Mouse (Mus musculus) kidney, embryonic 14.5 days (tissue): Measurements from ENCODE around the gene Fzr1. TPM values are rescaled to one million over a fixed set of nuclear protein-coding genes. Genes with fewer than 3 reads are reported as not detected.

Experiments used
- ATAC-seq: fragments of 200-750 bp; cut with Nextera tagmentation; 2 replicates; pipeline ENCODE4 v1.8.0; 2017; ENCODE audit warnings: moderate number of reproducible peaks, mild to moderate bottlenecking, moderate TSS enrichment, moderate library complexity; ENCODE audit not compliant: low FRiP score, low TSS enrichment
- H3K27ac ChIP-seq: fragments of 300-500 bp; sonication (generic); 2 replicates; pipeline ENCODE4 v1.5.1; 2014; ENCODE audit warnings: low read depth, mild to moderate bottlenecking, low read length, moderate library complexity, mixed read lengths
- H3K27me3 ChIP-seq: fragments of 300-500 bp; sonication (generic); 2 replicates; pipeline ENCODE4 v1.6.1; 2014; ENCODE audit warnings: mild to moderate bottlenecking, low read length; ENCODE audit not compliant: control insufficient read depth, insufficient read depth
- H3K36me3 ChIP-seq: fragments of 300-500 bp; sonication (generic); 2 replicates; pipeline ENCODE4 v1.6.1; 2014; ENCODE audit warnings: low read length, mixed read lengths; ENCODE audit not compliant: control insufficient read depth, insufficient read depth
- H3K4me1 ChIP-seq: fragments of 300-500 bp; sonication (generic); 2 replicates; pipeline ENCODE4 v1.6.1; 2014; ENCODE audit warnings: low read length, mixed read lengths; ENCODE audit not compliant: control insufficient read depth, insufficient read depth
- H3K4me2 ChIP-seq: fragments of 300-500 bp; sonication (generic); replicated peaks from 2 replicates; pipeline ENCODE4 v1.6.1; 2014; ENCODE audit warnings: low read depth, mild to moderate bottlenecking, low read length
- H3K4me3 ChIP-seq: fragments of 300-500 bp; sonication (generic); 2 replicates; pipeline ENCODE4 v1.5.1; 2014; ENCODE audit warnings: mild to moderate bottlenecking, low read length
- H3K9ac ChIP-seq: fragments of 300-500 bp; sonication (generic); 2 replicates; pipeline ENCODE4 v1.6.1; 2014; ENCODE audit warnings: low read depth, mild to moderate bottlenecking, low read length, moderate library complexity
- H3K9me3 ChIP-seq: fragments of 300-500 bp; sonication (generic); 2 replicates; pipeline ENCODE4 v1.6.1; 2016; ENCODE audit warnings: low read length; ENCODE audit not compliant: control insufficient read depth
- WGBS: fragments of 180-500 bp; shearing (Covaris S2); extraction: QIAGEN DNeasy Blood & Tissue Kit; methylation state at CpG from one replicate; pipeline ENCODE4 v1.1.7; 2014; 5-methylcytosine and 5-hydroxymethylcytosine counted together
- polyA plus RNA-seq: library from polyadenylated mRNA; unstranded; fragments of >200 nt; fragmentation: Nextera tagmentation; extraction: Ambion mirVana; gene quantifications from 2 replicates; pipeline ENCODE4 v1.2.1, GENCODE M21; 2014

Fzr1 gene
- polyA plus RNA-seq, 1 experiment from 2014 or later = 108 TPM

DNA sequence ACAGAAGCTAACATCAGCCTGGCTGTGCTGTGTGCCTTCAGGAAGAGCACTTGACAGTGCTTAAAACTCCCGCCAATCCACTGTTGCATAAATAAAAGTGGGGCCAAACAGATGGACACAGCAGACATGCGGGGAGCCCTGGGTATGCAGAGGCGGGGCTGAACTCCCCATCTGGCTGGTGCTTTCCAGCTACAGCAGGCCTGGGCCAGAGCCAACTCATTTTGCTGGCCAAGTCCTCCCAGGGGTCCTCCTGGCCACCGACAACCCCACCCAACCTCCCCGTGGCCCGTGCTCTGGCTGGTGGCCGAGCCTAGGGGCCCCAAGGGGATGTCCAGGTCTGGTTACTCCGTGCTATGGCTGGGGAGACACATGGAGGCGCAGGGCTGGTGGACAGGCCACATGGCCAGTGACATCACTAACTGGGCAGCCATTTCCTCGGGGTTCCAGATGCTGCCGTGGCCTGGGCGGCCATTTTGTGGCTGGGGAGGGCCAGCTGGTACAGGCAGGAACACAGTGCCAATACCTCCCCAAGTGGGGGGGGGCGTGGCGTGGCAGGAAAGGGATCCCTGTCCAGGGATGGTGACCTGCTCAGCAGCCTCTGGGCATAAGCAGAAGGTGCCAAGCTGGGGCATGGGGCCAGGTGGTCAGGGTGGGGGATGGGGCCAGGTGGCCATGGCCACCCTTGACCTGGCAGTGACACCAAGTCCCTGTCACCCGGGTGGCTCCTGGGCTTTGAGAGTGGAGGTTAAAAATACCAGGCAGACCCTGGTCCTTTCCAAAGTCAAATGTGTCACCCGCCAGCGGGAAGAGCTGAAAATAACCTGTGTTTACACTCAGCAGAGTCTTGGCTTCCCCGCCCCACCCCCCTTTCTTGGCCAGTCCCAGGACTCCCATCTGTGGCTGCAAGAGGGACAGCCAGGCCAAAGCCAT lies 33.4 kb upstream of the Fzr1 start:
- WGBS = 63% methylated on average over 18 of the region's 18 CpGs
- Histone ChIP-seq H3K4me1 (peaks cover 96% of the 10 kb centered on the region), H3K9ac (no peak overlapping the region), H3K4me3 (no peak overlapping the region), H3K9me3 (no peaks in the 10 kb centered on the region), H3K27me3 (no peaks in the 10 kb centered on the region), H3K27ac (peak overlapping the region; percentile 65), H3K4me2 (no peak overlapping the region), H3K36me3 (peaks cover 10% of the 10 kb centered on the region; the same call in 1 of the 2 replicates)
- ATAC-seq = no peak

GRCm38 (mm10) chr10:81410981-81411380 lies 32.7 kb upstream of the Fzr1 start:
- no peak overlapping the region for H3K4me3 ChIP-seq
- WGBS = 55% methylated on average over 9 of the region's 9 CpGs
- H3K9me3 ChIP-seq = no peaks in the 10 kb centered on the region
- peaks cover 92% of the 10 kb centered on the region for H3K4me1 ChIP-seq
- H3K9ac ChIP-seq = no peak overlapping the region
- ATAC-seq = no peak
- no peak overlapping the region for H3K4me2 ChIP-seq
- H3K27ac ChIP-seq = peak overlapping the region; percentile 65
- no peaks in the 10 kb centered on the region for H3K27me3 ChIP-seq
- peaks cover 16% of the 10 kb centered on the region; the same call in 1 of the 2 replicates for H3K36me3 ChIP-seq

- H3K36me3 ChIP-seq = peaks cover 22% of the 10 kb centered on the region; the same call in 1 of the 2 replicates
- H3K4me1 ChIP-seq = peaks cover 86% of the 10 kb centered on the region
- no peaks in the 10 kb centered on the region for H3K27me3 ChIP-seq
- no peak for ATAC-seq
- 0 out of 2 replicates have a peak overlapping the region, but pooled peaks have one; percentile 24 for H3K4me2 ChIP-seq
- H3K9ac ChIP-seq = no peak overlapping the region
- H3K27ac ChIP-seq = peak overlapping the region; percentile 65; the same call in 1 of the 2 replicates
- WGBS = 58% methylated on average over 4 of the region's 4 CpGs
- no peak overlapping the region for H3K4me3 ChIP-seq
- H3K9me3 ChIP-seq = no peaks in the 10 kb centered on the region
Measured at GRCm38 (mm10) chr10:81410350-81410749, 32.0 kb upstream of the Fzr1 start.

- Histone ChIP-seq H3K4me3 (peak overlapping the region; percentile 9; the same call in 1 of the 2 replicates), H3K4me1 (peaks cover 76% of the 10 kb centered on the region), H3K36me3 (peaks cover 22% of the 10 kb centered on the region; the same call in 1 of the 2 replicates), H3K9ac (no peak overlapping the region), H3K27ac (peak overlapping the region; percentile 32; the same call in 1 of the 2 replicates), H3K27me3 (no peaks in the 10 kb centered on the region), H3K9me3 (no peaks in the 10 kb centered on the region), H3K4me2 (peak overlapping the region; percentile 24; the same call in 1 of the 2 replicates)
- peak; percentile 2; the same call in 1 of the 2 replicates for ATAC-seq
- WGBS = 25% methylated on average over 8 of the region's 8 CpGs
Measured at GRCm38 (mm10) chr10:81409330-81409729, 31.0 kb upstream of the Fzr1 start.

DNA sequence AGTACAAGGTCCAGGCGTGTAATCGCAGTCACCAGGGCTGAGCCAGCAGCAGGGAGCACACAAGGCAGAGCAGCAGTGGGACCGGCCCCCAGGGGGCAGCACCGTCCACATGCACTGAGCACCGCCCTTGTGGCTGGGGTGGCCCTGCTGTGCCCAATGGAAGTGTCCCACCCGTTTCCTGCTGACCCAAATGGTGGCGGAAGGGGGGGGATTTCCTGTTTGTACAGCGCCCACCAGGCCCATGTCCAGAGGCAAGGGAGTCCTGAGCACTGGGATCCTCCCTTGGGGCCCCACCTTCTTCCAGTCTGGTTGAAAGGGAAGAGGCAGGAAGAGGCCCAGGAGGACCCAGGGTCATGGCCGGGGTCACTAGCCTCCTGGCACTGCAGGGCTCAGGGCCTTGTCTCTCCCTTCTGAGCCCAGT lies 30.6 kb upstream of the Fzr1 start:
- H3K27ac ChIP-seq = peak overlapping the region; percentile 13; the same call in 1 of the 2 replicates
- H3K4me3 ChIP-seq = no peak overlapping the region
- no peaks in the 10 kb centered on the region for H3K27me3 ChIP-seq
- peaks cover 75% of the 10 kb centered on the region for H3K4me1 ChIP-seq
- H3K9ac ChIP-seq = no peak overlapping the region
- no peaks in the 10 kb centered on the region for H3K9me3 ChIP-seq
- H3K36me3 ChIP-seq = peaks cover 25% of the 10 kb centered on the region; the same call in 1 of the 2 replicates
- 15% methylated on average over 8 of the region's 9 CpGs for WGBS
- peak; percentile 58 for ATAC-seq
- no peak overlapping the region for H3K4me2 ChIP-seq

GRCm38 (mm10) chr10:81408424-81408729 lies 30.1 kb upstream of the Fzr1 start:
- H3K9me3 ChIP-seq = no peaks in the 10 kb centered on the region
- no peak for ATAC-seq
- peaks cover 30% of the 10 kb centered on the region; the same call in 1 of the 2 replicates for H3K36me3 ChIP-seq
- peak overlapping the region; percentile 19; the same call in 1 of the 2 replicates for H3K27ac ChIP-seq
- no peak overlapping the region for H3K4me2 ChIP-seq
- no peak overlapping the region for H3K9ac ChIP-seq
- H3K4me1 ChIP-seq = peaks cover 73% of the 10 kb centered on the region
- H3K27me3 ChIP-seq = no peaks in the 10 kb centered on the region
- WGBS = 56% methylated on average over 13 of the region's 13 CpGs
- H3K4me3 ChIP-seq = no peak overlapping the region

- Histone ChIP-seq H3K9me3 (no peaks in the 10 kb centered on the region), H3K9ac (no peak overlapping the region), H3K4me3 (peak overlapping the region; percentile 16), H3K27ac (peak overlapping the region; percentile 19; the same call in 1 of the 2 replicates), H3K36me3 (peaks cover 34% of the 10 kb centered on the region; the same call in 1 of the 2 replicates), H3K4me1 (peaks cover 74% of the 10 kb centered on the region), H3K27me3 (no peaks in the 10 kb centered on the region), H3K4me2 (peak overlapping the region; percentile 25)
- peak; percentile 7; the same call in 1 of the 2 replicates for ATAC-seq
- WGBS = 24% methylated on average over 31 of the region's 31 CpGs
Measured at GRCm38 (mm10) chr10:81407539-81408423, 29.5 kb upstream of the Fzr1 start.

GRCm38 (mm10) chr10:81406504-81407440 lies 28.5 kb upstream of the Fzr1 start:
- no peak for ATAC-seq
- peak overlapping the region; percentile 16 for H3K4me3 ChIP-seq
- 38% methylated on average over 24 of the region's 24 CpGs for WGBS
- H3K27ac ChIP-seq = 0 out of 2 replicates have a peak overlapping the region, but pooled peaks have one; percentile 24
- H3K9ac ChIP-seq = no peak overlapping the region
- peaks cover 33% of the 10 kb centered on the region; the same call in 1 of the 2 replicates for H3K36me3 ChIP-seq
- peak overlapping the region; percentile 25 for H3K4me2 ChIP-seq
- peaks cover 74% of the 10 kb centered on the region for H3K4me1 ChIP-seq
- H3K27me3 ChIP-seq = no peaks in the 10 kb centered on the region
- H3K9me3 ChIP-seq = no peaks in the 10 kb centered on the region
